Mouse (Mus musculus): Measurements from ENCODE around the gene Acadvl. TPM values are rescaled to one million over a fixed set of nuclear protein-coding genes. Genes with fewer than 3 reads are reported as not detected.

The Acadvl gene
- polyA plus RNA-seq, 1 experiment, result 87.8 TPM

GRCm38 (mm10) chr11:70015677-70016076 is 466 bp upstream of the Acadvl start:
- H3K36me3 ChIP-seq (ENCODE audit: control insufficient read depth, insufficient read depth), result peaks cover 33% of the 10 kb centered on the region
- H3K4me3 ChIP-seq (ENCODE audit: insufficient read depth, poor library complexity, severe bottlenecking), result no peak overlapping the region
- H3K27me3 ChIP-seq (ENCODE audit: control insufficient read depth, insufficient read depth, insufficient read length), result no peaks in the 10 kb centered on the region
- peaks cover 18% of the 10 kb centered on the region for H3K79me3 ChIP-seq (ENCODE audit: low read depth)
- peaks cover 39% of the 10 kb centered on the region for H3K79me2 ChIP-seq (ENCODE audit: control insufficient read depth, insufficient read depth)
- no peak for TF ChIP-seq CTCF (IDR thresholded peaks at IDR 0.05; ENCODE audit: control insufficient read depth, insufficient read depth, insufficient read length)
- no peak for TF ChIP-seq MYOG (IDR thresholded peaks at IDR 0.05; ENCODE audit: control insufficient read depth, extremely low read depth, insufficient read length)
- TF ChIP-seq USF1 (IDR thresholded peaks at IDR 0.05; ENCODE audit: low read depth), result no peak
- TF ChIP-seq FOSL1 (IDR thresholded peaks at IDR 0.05; ENCODE audit: insufficient read depth, low read length, poor library complexity, severe bottlenecking), result no peak
- TF ChIP-seq MYOD1 (IDR thresholded peaks at IDR 0.05; ENCODE audit: control insufficient read depth, insufficient read length, low read depth), result no peak
- H3ac ChIP-seq (ENCODE audit: control insufficient read depth, insufficient read length, low read depth), result no peak overlapping the region

- Histone ChIP-seq H3K27me3 (ENCODE audit: control insufficient read depth, insufficient read depth, insufficient read length) (no peaks in the 10 kb centered on the region), H3K79me2 (ENCODE audit: control insufficient read depth, insufficient read depth) (peaks cover 23% of the 10 kb centered on the region), H3K36me3 (ENCODE audit: control insufficient read depth, insufficient read depth) (peaks cover 49% of the 10 kb centered on the region), H3K4me3 (ENCODE audit: insufficient read depth, poor library complexity, severe bottlenecking) (no peak overlapping the region), H3ac (ENCODE audit: control insufficient read depth, insufficient read length, low read depth) (no peak overlapping the region), H3K79me3 (ENCODE audit: low read depth) (peaks cover 8% of the 10 kb centered on the region)
- TF ChIP-seq MAX (IDR thresholded peaks at IDR 0.05), result no peak
These were observed 1.2 kb downstream of the Acadvl start for GRCm38 (mm10) chr11:70014051-70014450.

- peaks cover 56% of the 10 kb centered on the region for H3K36me3 ChIP-seq (ENCODE audit: control insufficient read depth, insufficient read depth)
These were observed 1.8 kb downstream of the Acadvl start for GRCm38 (mm10) chr11:70013408-70013807.

GRCm38 (mm10) chr11:70012931-70013330 is 2.3 kb downstream of the Acadvl start:
- TF ChIP-seq CTCF (IDR thresholded peaks at IDR 0.05; ENCODE audit: control insufficient read depth, insufficient read depth, insufficient read length), result no peak
- no peak for TF ChIP-seq USF1 (IDR thresholded peaks at IDR 0.05; ENCODE audit: low read depth)
- no peak for TF ChIP-seq MAX (IDR thresholded peaks at IDR 0.05)
- no peak for TF ChIP-seq MYOG (IDR thresholded peaks at IDR 0.05; ENCODE audit: control insufficient read depth, extremely low read depth, insufficient read length)
- Histone ChIP-seq H3K36me3 (ENCODE audit: control insufficient read depth, insufficient read depth) (peaks cover 61% of the 10 kb centered on the region), H3K79me2 (ENCODE audit: control insufficient read depth, insufficient read depth) (peaks cover 15% of the 10 kb centered on the region)

More at GRCm38 (mm10) chr11:70013408-70013807, 1.8 kb downstream of the Acadvl start:
- Histone ChIP-seq H3K27me3 (ENCODE audit: control insufficient read depth, insufficient read depth, insufficient read length) (no peaks in the 10 kb centered on the region), H3K79me2 (ENCODE audit: control insufficient read depth, insufficient read depth) (peaks cover 16% of the 10 kb centered on the region), H3K4me3 (ENCODE audit: insufficient read depth, poor library complexity, severe bottlenecking) (no peak overlapping the region), H3ac (ENCODE audit: control insufficient read depth, insufficient read length, low read depth) (no peak overlapping the region), H3K79me3 (ENCODE audit: low read depth) (peaks cover 2% of the 10 kb centered on the region)
- no peak for TF ChIP-seq MYOD1 (IDR thresholded peaks at IDR 0.05; ENCODE audit: control insufficient read depth, insufficient read length, low read depth)
- no peak for TF ChIP-seq FOSL1 (IDR thresholded peaks at IDR 0.05; ENCODE audit: insufficient read depth, low read length, poor library complexity, severe bottlenecking)
- no peak for TF ChIP-seq MAX (IDR thresholded peaks at IDR 0.05)
- TF ChIP-seq MYOG (IDR thresholded peaks at IDR 0.05; ENCODE audit: control insufficient read depth, extremely low read depth, insufficient read length), result no peak
- TF ChIP-seq CTCF (IDR thresholded peaks at IDR 0.05; ENCODE audit: control insufficient read depth, insufficient read depth, insufficient read length), result no peak
- TF ChIP-seq CEBPB (IDR thresholded peaks at IDR 0.05; ENCODE audit: low read depth), result no peak

GRCm38 (mm10) chr11:70010961-70011360 is 4.2 kb downstream of the Acadvl start:
- TF ChIP-seq MYOD1 (IDR thresholded peaks at IDR 0.05; ENCODE audit: control insufficient read depth, insufficient read length, low read depth), result no peak
- TF ChIP-seq MAX (IDR thresholded peaks at IDR 0.05), result no peak
- no peak for TF ChIP-seq MYOG (IDR thresholded peaks at IDR 0.05; ENCODE audit: control insufficient read depth, extremely low read depth, insufficient read length)
- TF ChIP-seq CEBPB (IDR thresholded peaks at IDR 0.05; ENCODE audit: low read depth), result no peak
- TF ChIP-seq USF1 (IDR thresholded peaks at IDR 0.05; ENCODE audit: low read depth), result no peak
- TF ChIP-seq CTCF (IDR thresholded peaks at IDR 0.05; ENCODE audit: control insufficient read depth, insufficient read depth, insufficient read length), result no peak
- TF ChIP-seq FOSL1 (IDR thresholded peaks at IDR 0.05; ENCODE audit: insufficient read depth, low read length, poor library complexity, severe bottlenecking), result no peak
- Histone ChIP-seq H3K36me3 (ENCODE audit: control insufficient read depth, insufficient read depth) (peaks cover 79% of the 10 kb centered on the region), H3K4me3 (ENCODE audit: insufficient read depth, poor library complexity, severe bottlenecking) (no peak overlapping the region), H3K79me2 (ENCODE audit: control insufficient read depth, insufficient read depth) (peaks cover 15% of the 10 kb centered on the region), H3ac (ENCODE audit: control insufficient read depth, insufficient read length, low read depth) (no peak overlapping the region), H3K79me3 (ENCODE audit: low read depth) (peaks cover 2% of the 10 kb centered on the region), H3K27me3 (ENCODE audit: control insufficient read depth, insufficient read depth, insufficient read length) (no peaks in the 10 kb centered on the region)

More at GRCm38 (mm10) chr11:70012931-70013330, 2.3 kb downstream of the Acadvl start:
- Histone ChIP-seq H3K4me3 (ENCODE audit: insufficient read depth, poor library complexity, severe bottlenecking) (no peak overlapping the region), H3ac (ENCODE audit: control insufficient read depth, insufficient read length, low read depth) (no peak overlapping the region), H3K27me3 (ENCODE audit: control insufficient read depth, insufficient read depth, insufficient read length) (no peaks in the 10 kb centered on the region), H3K79me3 (ENCODE audit: low read depth) (peaks cover 2% of the 10 kb centered on the region)

- H3K79me2 ChIP-seq (ENCODE audit: control insufficient read depth, insufficient read depth), result peaks cover 15% of the 10 kb centered on the region
- H3ac ChIP-seq (ENCODE audit: control insufficient read depth, insufficient read length, low read depth), result no peak overlapping the region
- no peaks in the 10 kb centered on the region for H3K27me3 ChIP-seq (ENCODE audit: control insufficient read depth, insufficient read depth, insufficient read length)
- no peak overlapping the region for H3K4me3 ChIP-seq (ENCODE audit: insufficient read depth, poor library complexity, severe bottlenecking)
- peaks cover 2% of the 10 kb centered on the region for H3K79me3 ChIP-seq (ENCODE audit: low read depth)
- TF ChIP-seq MYOD1 (IDR thresholded peaks at IDR 0.05; ENCODE audit: control insufficient read depth, insufficient read length, low read depth), result no peak
- no peak for TF ChIP-seq MAX (IDR thresholded peaks at IDR 0.05)
- TF ChIP-seq CEBPB (IDR thresholded peaks at IDR 0.05; ENCODE audit: low read depth), result no peak
- no peak for TF ChIP-seq FOSL1 (IDR thresholded peaks at IDR 0.05; ENCODE audit: insufficient read depth, low read length, poor library complexity, severe bottlenecking)
- no peak for TF ChIP-seq MYOG (IDR thresholded peaks at IDR 0.05; ENCODE audit: control insufficient read depth, extremely low read depth, insufficient read length)
- H3K36me3 ChIP-seq (ENCODE audit: control insufficient read depth, insufficient read depth), result peaks cover 81% of the 10 kb centered on the region
These were observed 4.7 kb downstream of the Acadvl start for GRCm38 (mm10) chr11:70010548-70010947.

Measured in C2C12 (cell line).